Mouse (Mus musculus) retina, postnatal 7 days (tissue): ENCODE measurements around the gene Gm9918.
"Not testable (repeated sequence)": the region's sequence is repeated elsewhere in the genome, so short reads cannot be mapped to it uniquely, and the experiment has no call there.

Experiments
- DNase-seq: peaks from one replicate; pipeline ENCODE4 v3.0.0-alpha.2; 2012; ENCODE audit warnings: low read depth, low spot score

Gene Gm9918

GRCm38 (mm10) chr15:102270274-102270960 is at the start of gene Gm9918:
Gene Gm9918, plus strand, starts transcription at chr15:102270563.
- no peak for DNase-seq

GRCm38 (mm10) chr15:102222386-102222785 is 48.0 kb upstream of the Gm9918 start:
- no peak for DNase-seq

GRCm38 (mm10) chr15:102224186-102224991 is 46.0 kb upstream of the Gm9918 start:
- DNase-seq, result peak; percentile 64

GRCm38 (mm10) chr15:102224992-102225617 is 45.3 kb upstream of the Gm9918 start:
- DNase-seq, result no peak

GRCm38 (mm10) chr15:102225619-102226018 is 44.7 kb upstream of the Gm9918 start:
- not testable (repeated sequence) for DNase-seq

GRCm38 (mm10) chr15:102230408-102231321 is 39.7 kb upstream of the Gm9918 start:
- no peak for DNase-seq

GRCm38 (mm10) chr15:102231748-102232147 is 38.6 kb upstream of the Gm9918 start, which contains the start of gene Itgb7:
Gene Itgb7, minus strand, starts transcription at chr15:102231944.
- DNase-seq, result no peak

- DNase-seq, result no peak
Measured at GRCm38 (mm10) chr15:102232764-102233163, 37.6 kb upstream of the Gm9918 start.

GRCm38 (mm10) chr15:102233896-102234295 is 36.5 kb upstream of the Gm9918 start:
- no peak for DNase-seq

- no peak for DNase-seq
Measured at GRCm38 (mm10) chr15:102235371-102236027, 34.9 kb upstream of the Gm9918 start.

GRCm38 (mm10) chr15:102238543-102239259 is 31.7 kb upstream of the Gm9918 start:
- DNase-seq, result no peak

GRCm38 (mm10) chr15:102239260-102239590 is 31.1 kb upstream of the Gm9918 start:
- peak; percentile 80 for DNase-seq

GRCm38 (mm10) chr15:102239851-102240250 is 30.5 kb upstream of the Gm9918 start:
- DNase-seq, result no peak

- no peak for DNase-seq
Measured at GRCm38 (mm10) chr15:102240607-102241006, 29.8 kb upstream of the Gm9918 start.

GRCm38 (mm10) chr15:102242404-102243228 is 27.7 kb upstream of the Gm9918 start:
- no peak for DNase-seq

GRCm38 (mm10) chr15:102243229-102244190 is 26.9 kb upstream of the Gm9918 start:
- DNase-seq, result no peak

- no peak for DNase-seq
Measured at GRCm38 (mm10) chr15:102244306-102245191, 25.8 kb upstream of the Gm9918 start.
